Mouse (Mus musculus) stomach, embryonic 15.5 days (tissue): ENCODE results near the gene Snhg11. TPM values are rescaled to one million over a fixed set of nuclear protein-coding genes. Genes with fewer than 3 reads are reported as not detected.
"Not testable (repeated sequence)": the region's sequence is repeated elsewhere in the genome, so short reads cannot be mapped to it uniquely, and the experiment has no call there.

ENCODE experiments used
- ATAC-seq: fragments of 200-750 bp; cut with Nextera tagmentation; 2 replicates; pipeline ENCODE4 v1.8.0; 2017; ENCODE audit warnings: low read depth, moderate number of reproducible peaks, moderate TSS enrichment; ENCODE audit not compliant: insufficient read depth, low FRiP score
- H3K27ac ChIP-seq: fragments of 300-500 bp; sonication (generic); 2 replicates; pipeline ENCODE4 v1.5.1; 2015; ENCODE audit warnings: mild to moderate bottlenecking, inconsistent platforms
- H3K27me3 ChIP-seq: fragments of 300-500 bp; sonication (generic); replicated peaks from 2 replicates; pipeline ENCODE4 v1.6.1; 2015; ENCODE audit warnings: inconsistent platforms
- H3K36me3 ChIP-seq: fragments of 300-500 bp; sonication (generic); 2 replicates; pipeline ENCODE4 v1.6.1; 2015; ENCODE audit warnings: inconsistent platforms
- H3K4me1 ChIP-seq: fragments of 300-500 bp; sonication (generic); 2 replicates; pipeline ENCODE4 v1.6.1; 2015; ENCODE audit warnings: inconsistent platforms
- H3K4me2 ChIP-seq: fragments of 300-500 bp; sonication (generic); 2 replicates; pipeline ENCODE4 v1.6.1; 2015; ENCODE audit warnings: mild to moderate bottlenecking, inconsistent platforms
- H3K4me3 ChIP-seq: fragments of 300-500 bp; sonication (generic); replicated peaks from 2 replicates; pipeline ENCODE4 v1.5.1; 2015; ENCODE audit warnings: inconsistent platforms
- H3K9ac ChIP-seq: fragments of 300-500 bp; sonication (generic); 2 replicates; pipeline ENCODE4 v1.6.1; 2015; ENCODE audit warnings: inconsistent platforms
- H3K9me3 ChIP-seq: fragments of 300-500 bp; sonication (generic); 2 replicates; pipeline ENCODE4 v1.6.1; 2016; ENCODE audit warnings: inconsistent platforms
- WGBS: fragments of 180-500 bp; shearing (Covaris S2); methylation state at CpG from one replicate; pipeline ENCODE4 v1.1.7; 2015; 5-methylcytosine and 5-hydroxymethylcytosine counted together
- polyA plus RNA-seq: library from polyadenylated mRNA; unstranded; fragments of >200 nt; fragmentation: Nextera tagmentation; extraction: Ambion mirVana; gene quantifications from 2 replicates; pipeline ENCODE4 v1.2.1, GENCODE M21; 2015

The Snhg11 gene
- polyA plus RNA-seq, 1 experiment from 2014 or later, result 6.9 TPM

DNA sequence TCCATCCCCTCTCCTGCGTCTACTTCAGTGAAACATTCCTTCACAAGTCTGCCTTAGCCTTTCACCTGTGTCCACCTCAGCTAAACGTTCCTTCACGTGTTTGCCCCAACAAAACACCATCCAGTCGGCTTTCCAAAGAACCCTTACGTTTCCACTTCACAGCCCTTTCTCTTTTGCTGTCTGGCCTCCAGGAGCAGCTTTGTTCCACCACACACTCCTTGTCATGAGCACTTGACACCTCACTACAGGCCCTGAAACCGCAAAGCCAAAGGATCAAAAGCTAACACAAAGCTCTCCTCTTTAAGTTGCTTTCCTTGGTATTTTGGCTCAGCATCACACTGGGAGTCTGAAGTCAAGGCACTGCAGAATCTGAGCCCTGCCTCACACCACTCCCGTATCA is 1.9 kb upstream of the Snhg11 start:
- no peak for ATAC-seq
- Histone ChIP-seq H3K27ac (no peak overlapping the region), H3K4me3 (no peak overlapping the region), H3K9ac (no peak overlapping the region), H3K4me2 (no peak overlapping the region), H3K4me1 (peaks cover 8% of the 10 kb centered on the region; the same call in 1 of the 2 replicates), H3K9me3 (no peaks in the 10 kb centered on the region), H3K36me3 (no peaks in the 10 kb centered on the region), H3K27me3 (peaks cover 13% of the 10 kb centered on the region)
- 67% methylated on average over 7 of the region's 7 CpGs for WGBS

DNA sequence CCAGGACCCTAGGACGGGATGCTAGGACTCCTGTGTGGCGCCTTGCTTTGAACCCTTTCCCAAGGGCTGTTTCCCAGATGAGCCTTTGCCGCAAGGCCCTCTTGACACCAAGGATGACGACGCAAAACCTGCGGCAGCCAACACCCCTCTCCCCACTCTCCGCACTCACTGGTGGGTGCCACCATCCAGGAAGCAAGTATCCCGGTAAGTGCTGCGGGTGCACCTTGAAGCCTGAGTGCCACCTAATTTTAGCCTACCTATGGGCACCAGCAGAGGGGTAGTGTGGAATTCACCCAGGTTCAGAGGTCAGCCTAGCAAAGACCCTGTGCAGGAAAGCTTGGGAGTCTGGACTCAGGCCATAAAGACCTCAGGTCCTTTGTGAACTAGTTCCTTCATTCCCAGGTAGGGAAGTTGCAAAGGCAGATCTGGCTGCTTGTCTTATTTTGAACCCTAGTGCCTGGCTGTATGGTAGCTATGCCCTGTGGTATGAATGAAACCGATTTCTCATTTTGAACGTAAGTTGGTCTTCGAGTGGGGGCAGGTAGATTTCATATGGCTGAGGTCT is 767 bp downstream of the Snhg11 start:
- Histone ChIP-seq H3K4me2 (peak overlapping the region; percentile 59), H3K4me1 (peaks cover 8% of the 10 kb centered on the region; the same call in 1 of the 2 replicates), H3K27me3 (peaks cover 13% of the 10 kb centered on the region), H3K36me3 (no peaks in the 10 kb centered on the region), H3K27ac (no peak overlapping the region), H3K9me3 (no peaks in the 10 kb centered on the region), H3K4me3 (no peak overlapping the region; the same call in 1 of the 2 replicates), H3K9ac (no peak overlapping the region)
- ATAC-seq, result no peak
- WGBS, result 32% methylated on average over 12 of the region's 12 CpGs

DNA sequence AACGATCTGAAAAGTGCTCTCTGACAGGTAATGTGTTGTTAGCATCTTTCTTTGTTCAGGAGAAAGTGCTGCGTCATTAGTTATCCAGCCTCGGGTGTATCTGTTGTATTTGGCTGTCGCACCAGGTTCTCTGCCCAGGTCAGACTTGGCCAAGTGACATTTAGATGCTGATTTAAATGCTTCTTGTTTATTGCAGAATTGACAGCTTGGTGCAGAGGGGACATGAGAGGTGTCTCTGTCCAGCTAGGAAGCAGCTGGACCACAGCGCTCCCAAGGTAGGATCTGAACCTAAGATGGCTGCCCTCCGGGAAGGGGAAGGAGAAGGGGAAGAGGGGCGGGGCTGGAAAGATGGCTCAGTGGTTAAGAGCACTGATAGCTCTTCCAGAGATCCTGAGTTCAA is 1.4 kb downstream of the Snhg11 start:
- H3K9ac ChIP-seq, result no peak overlapping the region
- H3K27ac ChIP-seq, result no peak overlapping the region
- peaks cover 13% of the 10 kb centered on the region for H3K27me3 ChIP-seq
- 57% methylated on average over 7 of the region's 7 CpGs for WGBS
- no peaks in the 10 kb centered on the region for H3K36me3 ChIP-seq
- no peak for ATAC-seq
- H3K4me2 ChIP-seq, result no peak overlapping the region
- H3K4me3 ChIP-seq, result no peak overlapping the region
- H3K4me1 ChIP-seq, result peaks cover 8% of the 10 kb centered on the region; the same call in 1 of the 2 replicates
- no peaks in the 10 kb centered on the region for H3K9me3 ChIP-seq

DNA sequence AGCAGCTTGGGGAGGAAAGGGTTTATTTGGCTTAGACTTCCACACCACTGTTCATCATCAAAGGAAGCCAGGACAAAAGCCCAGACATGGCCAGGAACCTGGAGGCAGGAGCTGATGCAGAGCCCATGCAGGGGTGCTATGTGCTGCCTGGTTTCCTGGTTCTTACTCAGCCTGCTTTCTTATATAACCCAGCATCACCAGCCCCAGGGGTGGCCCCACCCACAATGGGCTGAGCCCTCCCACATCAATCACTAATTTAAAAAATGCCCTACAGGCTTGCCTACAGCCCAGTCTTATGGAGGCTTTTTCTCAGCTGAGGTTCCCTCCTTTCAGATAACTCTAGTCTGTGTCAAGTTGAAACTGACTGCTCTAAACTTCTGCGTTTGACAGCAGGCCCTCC is 2.4 kb downstream of the Snhg11 start:
- ATAC-seq, result no peak
- H3K36me3 ChIP-seq, result no peaks in the 10 kb centered on the region
- WGBS, result 69% methylated on average over 1 of the region's 1 CpGs

DNA sequence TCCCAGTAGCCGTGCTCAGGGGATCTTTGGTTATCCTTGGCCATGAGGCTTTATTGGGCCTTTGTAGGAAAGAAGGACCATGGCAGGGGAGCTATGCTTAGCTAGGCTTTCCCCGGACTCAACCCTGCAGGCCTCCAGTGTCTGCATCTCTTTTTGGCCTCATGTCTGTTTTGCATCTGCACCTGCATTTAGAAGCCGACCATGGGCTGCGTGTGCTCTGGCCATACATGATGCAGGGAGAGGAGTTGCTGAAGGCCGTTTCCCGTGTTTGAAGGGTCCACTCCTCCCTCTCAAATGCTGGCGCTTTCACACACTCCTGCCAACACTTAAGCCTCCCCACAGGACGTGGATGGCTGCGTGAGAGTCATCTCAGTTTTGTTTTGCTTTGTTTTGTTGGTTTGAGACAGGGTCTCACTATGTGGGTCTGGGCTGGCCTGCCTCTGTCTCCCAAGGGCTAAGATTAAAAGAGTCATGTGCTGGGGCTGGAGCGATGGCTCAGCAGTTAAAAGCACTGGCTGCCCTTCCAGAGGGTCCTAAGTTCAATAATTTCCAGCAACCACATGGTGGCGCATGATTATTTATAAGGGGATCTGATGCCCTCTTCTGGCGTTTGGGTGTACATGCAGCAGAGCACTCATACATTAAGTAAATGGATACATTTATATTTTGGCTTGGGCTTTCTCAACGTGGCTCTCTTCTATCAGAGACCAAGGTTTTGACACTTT is 4.1 kb downstream of the Snhg11 start:
- Histone ChIP-seq H3K27ac (no peak overlapping the region), H3K36me3 (no peaks in the 10 kb centered on the region), H3K9me3 (no peaks in the 10 kb centered on the region), H3K4me2 (no peak overlapping the region), H3K27me3 (peaks cover 13% of the 10 kb centered on the region), H3K9ac (no peak overlapping the region), H3K4me3 (no peak overlapping the region), H3K4me1 (peaks cover 8% of the 10 kb centered on the region; the same call in 1 of the 2 replicates)
- 47% methylated on average over 13 of the region's 13 CpGs for WGBS
- ATAC-seq, result peak; percentile 35; the same call in 1 of the 2 replicates

More for the DNA sequence above, 2.4 kb downstream of the Snhg11 start:
- no peak overlapping the region for H3K4me2 ChIP-seq
- no peak overlapping the region for H3K9ac ChIP-seq
- peaks cover 13% of the 10 kb centered on the region for H3K27me3 ChIP-seq
- H3K9me3 ChIP-seq, result no peaks in the 10 kb centered on the region
- H3K4me1 ChIP-seq, result peaks cover 8% of the 10 kb centered on the region; the same call in 1 of the 2 replicates
- no peak overlapping the region for H3K27ac ChIP-seq
- H3K4me3 ChIP-seq, result no peak overlapping the region

DNA sequence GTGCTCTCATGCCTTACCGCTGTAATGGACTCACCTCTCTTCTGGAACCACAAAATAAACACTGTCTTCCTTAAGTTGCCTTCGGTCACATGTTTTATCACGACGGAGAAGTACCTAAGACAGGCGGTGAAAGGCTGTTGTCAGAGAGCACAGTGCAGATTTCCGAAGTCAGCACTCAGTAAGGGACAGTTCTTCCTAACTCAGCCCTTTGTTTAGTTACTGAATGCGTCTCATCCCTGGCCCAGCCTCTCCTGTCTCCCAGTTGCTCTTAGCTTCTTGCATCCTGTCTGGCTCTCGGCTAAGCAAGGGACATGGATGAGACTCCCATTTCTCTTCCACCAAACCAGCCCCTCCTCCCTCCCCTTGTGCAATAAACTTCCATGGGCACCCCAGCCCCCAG is 10.6 kb downstream of the Snhg11 start:
- WGBS, result 28% methylated on average over 8 of the region's 8 CpGs
- Histone ChIP-seq H3K4me1 (no peaks in the 10 kb centered on the region), H3K9ac (no peak overlapping the region), H3K27ac (no peak overlapping the region), H3K4me3 (no peak overlapping the region), H3K36me3 (no peaks in the 10 kb centered on the region), H3K27me3 (no peaks in the 10 kb centered on the region), H3K9me3 (no peaks in the 10 kb centered on the region), H3K4me2 (no peak overlapping the region)
- ATAC-seq, result no peak

DNA sequence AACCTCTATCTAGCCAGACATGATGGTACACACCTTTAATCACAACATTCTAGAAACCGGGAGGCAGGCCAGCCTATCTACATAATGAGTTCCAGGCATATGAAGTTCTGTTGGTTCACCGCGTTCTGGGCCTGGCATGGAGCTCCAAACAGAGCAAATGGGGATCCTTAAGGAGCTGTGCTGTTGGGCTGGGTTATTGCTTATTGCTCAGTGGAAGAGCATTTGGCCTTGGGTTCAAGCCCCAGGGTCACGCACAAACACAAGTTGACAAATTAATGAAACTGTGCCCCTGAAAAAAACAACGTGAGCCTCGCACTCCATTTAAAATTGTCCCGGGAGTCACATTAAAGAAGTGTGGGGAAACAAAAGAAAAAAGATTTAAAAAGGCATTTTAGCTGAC is 14.0 kb downstream of the Snhg11 start:
- H3K27ac ChIP-seq, result no peak overlapping the region
- H3K4me3 ChIP-seq, result no peak overlapping the region
- no peaks in the 10 kb centered on the region for H3K9me3 ChIP-seq
- no peaks in the 10 kb centered on the region for H3K27me3 ChIP-seq
- no peaks in the 10 kb centered on the region for H3K4me1 ChIP-seq
- no peak overlapping the region for H3K4me2 ChIP-seq
- H3K36me3 ChIP-seq, result no peaks in the 10 kb centered on the region
- no peak for ATAC-seq
- no peak overlapping the region for H3K9ac ChIP-seq
- WGBS, result 84% methylated on average over 7 of the region's 7 CpGs

DNA sequence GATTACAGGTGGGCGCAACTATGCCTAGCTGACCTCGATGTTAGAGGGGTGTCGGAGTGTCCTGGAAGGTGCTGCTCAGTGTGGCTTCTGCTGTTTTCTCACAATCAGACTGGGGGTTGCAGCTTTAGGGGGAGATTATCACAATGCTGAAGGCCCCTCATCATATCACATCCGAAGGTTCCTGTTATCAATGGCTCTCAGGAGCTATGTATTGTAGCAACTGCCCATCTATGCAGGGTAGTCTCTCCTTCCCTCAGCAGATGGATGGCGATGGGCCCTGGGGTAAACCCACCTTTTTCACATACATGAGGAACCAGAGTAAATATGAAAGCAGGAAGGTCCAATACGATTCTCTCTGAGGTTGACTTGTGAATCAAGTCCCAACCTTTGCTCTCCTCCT is 20.9 kb downstream of the Snhg11 start:
- no peak overlapping the region for H3K4me2 ChIP-seq
- H3K27me3 ChIP-seq, result no peaks in the 10 kb centered on the region
- no peak overlapping the region for H3K27ac ChIP-seq
- H3K4me3 ChIP-seq, result no peak overlapping the region
- H3K4me1 ChIP-seq, result no peaks in the 10 kb centered on the region
- no peaks in the 10 kb centered on the region for H3K36me3 ChIP-seq
- no peak overlapping the region for H3K9ac ChIP-seq
- WGBS, result 85% methylated on average over 6 of the region's 6 CpGs
- H3K9me3 ChIP-seq, result no peaks in the 10 kb centered on the region
- ATAC-seq, result no peak

DNA sequence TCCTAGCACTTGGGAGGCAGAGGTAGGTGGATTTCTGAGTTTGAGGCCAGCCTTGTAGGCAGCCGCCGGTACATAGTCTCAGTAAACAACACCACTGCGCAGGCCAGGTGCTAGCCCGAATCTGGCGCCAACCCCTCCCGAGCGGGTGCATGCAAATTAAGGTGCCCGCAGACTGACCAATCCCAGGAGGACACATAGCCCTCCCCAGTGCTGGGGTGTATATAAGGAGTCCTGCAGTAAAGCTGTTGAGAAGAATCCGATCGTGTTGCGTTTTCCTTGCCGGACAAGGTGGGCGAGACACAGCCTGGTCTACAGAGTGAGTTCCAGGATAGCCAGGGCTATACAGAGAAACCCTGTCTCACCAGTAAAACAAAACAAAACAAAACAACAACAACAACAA is 21.7 kb downstream of the Snhg11 start:
- not testable (repeated sequence) for H3K9me3 ChIP-seq, H3K27me3 ChIP-seq, H3K9ac ChIP-seq, H3K27ac ChIP-seq, H3K36me3 ChIP-seq, H3K4me3 ChIP-seq, H3K4me1 ChIP-seq, H3K4me2 ChIP-seq
- 46% methylated on average over 13 of the region's 13 CpGs for WGBS
- ATAC-seq, result peak; percentile 68

DNA sequence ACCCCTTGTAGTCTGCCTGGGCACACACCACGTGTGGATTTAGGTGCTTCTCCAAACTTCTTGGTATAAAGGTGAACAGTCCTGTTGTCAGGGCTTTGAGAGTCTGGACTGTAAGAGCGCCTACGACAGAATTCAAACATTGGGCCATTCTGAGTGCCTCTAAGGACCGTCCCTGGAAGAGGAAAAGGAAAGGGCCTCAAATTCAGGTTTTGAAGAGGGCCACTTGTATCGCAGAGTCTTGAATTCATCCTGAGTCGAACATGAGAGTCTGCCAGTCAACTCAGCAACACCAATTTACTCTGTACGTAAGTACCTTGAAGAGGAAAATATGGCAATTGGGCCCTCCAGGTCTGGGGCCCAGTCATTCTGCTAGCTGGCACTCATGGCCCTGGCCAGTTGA is 27.5 kb downstream of the Snhg11 start:
- no peak overlapping the region for H3K27ac ChIP-seq
- no peaks in the 10 kb centered on the region for H3K4me1 ChIP-seq
- H3K27me3 ChIP-seq, result no peaks in the 10 kb centered on the region
- H3K36me3 ChIP-seq, result no peaks in the 10 kb centered on the region
- H3K9me3 ChIP-seq, result no peaks in the 10 kb centered on the region
- no peak for ATAC-seq
- H3K4me2 ChIP-seq, result no peak overlapping the region
- 86% methylated on average over 7 of the region's 7 CpGs for WGBS
- no peak overlapping the region for H3K9ac ChIP-seq
- H3K4me3 ChIP-seq, result no peak overlapping the region

DNA sequence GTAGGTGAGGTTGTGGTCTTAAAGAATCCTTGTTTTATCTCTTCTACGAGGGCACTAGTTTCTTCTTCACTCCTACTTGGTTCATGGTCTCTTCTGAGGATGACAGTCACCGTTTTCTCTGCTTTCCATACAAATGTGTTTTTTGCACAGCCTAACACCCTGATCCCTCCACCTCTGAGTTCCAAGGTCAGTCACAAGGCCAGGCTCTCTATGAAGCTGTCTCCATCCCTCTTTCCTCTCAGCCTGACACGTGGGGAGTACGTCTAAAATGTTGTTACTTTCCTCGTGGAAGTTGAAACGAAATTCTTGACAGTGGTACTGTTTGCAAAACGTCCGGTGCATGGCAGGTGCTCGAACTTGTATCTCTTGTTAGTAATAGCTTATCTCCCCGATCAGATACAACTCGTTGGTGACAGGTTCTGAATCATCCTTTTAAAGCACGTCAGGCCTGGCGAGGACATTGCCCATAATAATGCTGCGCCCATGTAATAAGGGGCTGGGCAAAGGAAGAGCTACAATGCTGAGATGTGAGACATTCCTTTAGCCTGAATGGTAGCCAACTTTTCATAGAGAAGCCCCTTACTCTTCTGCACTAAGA is 33.7 kb downstream of the Snhg11 start:
- Histone ChIP-seq H3K4me3 (peak overlapping the region; percentile 93), H3K4me2 (peak overlapping the region; percentile 55), H3K27ac (no peak overlapping the region), H3K4me1 (peaks cover 14% of the 10 kb centered on the region), H3K36me3 (no peaks in the 10 kb centered on the region), H3K9me3 (no peaks in the 10 kb centered on the region), H3K27me3 (no peaks in the 10 kb centered on the region), H3K9ac (0 out of 2 replicates have a peak overlapping the region, but pooled peaks have one; percentile 10)
- WGBS, result 17% methylated on average over 14 of the region's 14 CpGs
- no peak for ATAC-seq

DNA sequence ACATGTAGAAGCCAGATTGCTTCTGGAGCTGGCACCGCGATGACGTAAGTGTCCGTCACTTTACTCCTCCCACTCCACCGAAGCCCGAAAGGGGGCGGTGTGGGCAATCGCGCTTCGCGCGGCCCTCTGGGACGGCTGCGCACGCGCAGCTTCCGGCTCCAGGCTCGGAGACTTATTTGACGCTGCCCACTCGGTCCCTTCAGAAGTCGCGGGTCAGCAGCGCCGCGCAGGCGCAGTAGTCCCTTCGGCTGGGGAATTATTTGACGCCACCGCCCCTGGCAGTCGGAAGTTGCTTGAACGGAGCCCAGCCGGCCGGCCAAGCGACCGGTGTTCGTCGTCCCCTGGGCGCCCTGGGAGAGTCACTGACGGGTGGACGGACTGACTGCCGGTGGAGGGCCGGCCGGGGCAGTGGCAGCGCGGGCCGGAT is 34.2 kb downstream of the Snhg11 start, which contains the start of gene Ralgapb:
Ralgapb (plus strand) TSS at position 254 of the 427 bp plus-strand sequence.
- Histone ChIP-seq H3K4me2 (peak within 1 kb of the TSS; percentile 89), H3K27me3 (no peaks in the 10 kb centered on the region), H3K9ac (peak within 1 kb of the TSS; percentile 90), H3K9me3 (no peaks in the 10 kb centered on the region), H3K4me3 (peak within 1 kb of the TSS; percentile 93), H3K4me1 (peaks cover 17% of the 10 kb centered on the region), H3K36me3 (no peaks in the 10 kb centered on the region), H3K27ac (peak within 1 kb of the TSS; percentile 90)
- under 1% methylated on average over 45 of the region's 46 CpGs for WGBS
- peak; percentile 91 for ATAC-seq
